Mouse (Mus musculus): ENCODE results near the gene Gm17349.

Gene Gm17349

DNA sequence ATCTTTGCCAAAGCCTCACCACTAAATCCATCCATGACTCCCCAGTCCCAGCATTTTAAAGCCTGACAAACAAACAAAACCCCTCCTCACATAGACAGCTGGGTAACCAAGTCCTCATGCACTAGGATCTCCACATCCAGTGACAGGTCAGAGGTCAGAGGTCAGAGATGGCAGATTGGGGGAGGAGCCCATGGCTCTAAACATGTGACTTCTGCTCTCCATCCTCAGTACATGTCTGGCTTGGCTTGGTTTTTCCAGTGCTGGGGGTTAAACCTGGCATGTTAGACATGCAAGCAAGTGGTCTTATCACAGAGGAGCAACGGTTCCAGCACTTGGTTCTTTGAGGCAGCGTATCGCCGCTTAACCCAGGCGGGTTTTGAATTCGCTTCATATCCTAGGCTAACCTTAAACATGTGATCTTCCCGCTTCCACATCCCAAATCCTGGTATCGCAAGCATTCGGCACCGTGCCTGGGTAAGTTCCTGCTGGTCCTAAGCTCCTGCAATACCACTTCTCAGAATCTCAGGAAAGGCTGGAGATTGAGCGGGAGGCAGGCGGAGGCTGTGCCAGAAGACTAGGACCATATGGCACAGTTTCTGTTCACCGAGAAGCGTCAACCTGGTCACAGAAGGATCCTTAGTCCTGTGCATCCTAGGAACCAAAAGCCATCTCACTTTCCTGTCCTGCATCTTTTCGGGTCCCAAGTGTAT lies 44.0 kb downstream of the Gm17349 start:
- no peak for DNase-seq (ENCODE audit: low spot score in 2 of 2)

DNA sequence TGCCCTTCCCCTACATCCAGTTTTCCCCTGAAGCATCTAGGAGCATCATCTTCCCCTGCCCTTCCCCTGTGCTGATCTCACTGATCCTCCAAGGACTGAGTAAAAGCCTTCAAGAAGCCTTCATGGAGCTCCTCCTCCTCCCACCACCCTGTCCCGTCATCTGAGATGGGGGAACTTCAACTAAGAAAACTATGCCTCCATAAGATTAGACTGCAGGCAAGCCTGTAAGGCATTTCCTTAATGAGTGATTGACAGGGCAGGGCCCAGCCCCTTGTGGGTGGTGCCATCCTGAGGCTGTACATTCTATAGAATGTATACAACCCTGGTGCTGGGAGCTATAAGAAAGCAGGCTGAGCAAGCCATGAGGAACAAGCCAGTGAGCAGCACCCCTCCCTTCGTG lies 46.9 kb downstream of the Gm17349 start:
- DNase-seq (ENCODE audit: low spot score in 2 of 2), result no peak

DNA sequence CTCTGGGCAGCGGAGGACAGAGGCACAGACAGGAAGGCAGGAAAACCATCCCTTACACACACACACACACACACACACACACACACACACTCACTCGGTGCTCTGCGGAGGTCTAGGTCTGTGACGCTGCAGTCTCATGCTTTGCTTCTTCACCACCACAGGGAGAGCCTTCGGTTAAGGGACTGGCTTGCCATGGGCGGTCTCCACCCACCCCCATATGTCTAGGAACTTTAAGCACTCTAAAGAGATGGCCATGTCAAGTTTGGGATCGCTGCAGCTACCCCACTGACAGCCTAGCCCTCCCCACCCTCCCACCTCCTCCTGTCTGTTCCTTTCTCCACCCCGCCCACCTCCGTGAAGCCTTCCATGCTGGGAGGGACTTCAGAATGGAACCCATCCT lies 49.3 kb downstream of the Gm17349 start:
- no peak for DNase-seq (ENCODE audit: low spot score in 2 of 2)

DNA sequence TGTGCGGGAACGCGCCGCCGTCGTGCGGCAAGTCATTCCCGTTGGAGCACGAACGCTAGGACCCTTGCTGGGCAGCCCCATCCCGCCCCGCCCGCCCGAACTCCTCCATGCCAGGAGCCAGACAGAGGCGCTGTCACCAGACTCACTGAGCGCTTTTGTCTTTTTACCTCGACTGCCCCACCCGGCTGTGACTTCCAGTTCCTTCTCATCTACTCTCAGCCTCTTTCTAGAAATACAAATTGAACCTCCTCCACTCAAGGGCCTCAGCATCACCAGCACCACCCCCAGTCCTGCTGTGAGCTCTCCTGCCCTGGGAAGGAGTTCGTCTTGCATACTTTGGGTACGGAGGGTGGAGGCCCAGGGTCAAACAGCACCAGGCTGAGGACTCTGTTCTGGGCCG lies 51.4 kb downstream of the Gm17349 start:
- no peak for DNase-seq (ENCODE audit: low spot score in 2 of 2)

DNA sequence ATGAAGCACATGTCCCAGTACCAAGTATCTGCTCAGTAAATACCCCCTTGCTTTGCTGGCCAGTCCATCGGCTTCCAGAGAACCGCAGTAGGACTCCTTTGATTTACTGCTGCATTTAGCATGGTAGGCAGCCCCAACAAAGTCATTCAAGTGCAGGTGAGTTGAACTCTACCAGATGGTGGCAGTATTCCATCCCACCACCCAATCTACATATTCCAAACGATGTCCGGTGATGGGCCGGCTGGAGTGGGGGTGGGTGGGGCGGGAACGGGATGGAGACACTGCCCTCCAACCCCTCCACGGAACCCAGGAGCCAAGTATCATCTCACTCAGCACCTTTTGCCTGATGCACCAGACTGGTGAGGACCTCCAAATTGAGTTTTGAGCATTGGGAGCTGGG lies 52.0 kb downstream of the Gm17349 start:
- DNase-seq (ENCODE audit: low spot score in 2 of 2), result no peak

Data from spleen, postnatal 36 days (tissue).